Mouse (Mus musculus): Measurements from ENCODE around the gene Zbtb20. TPM values are rescaled to one million over a fixed set of nuclear protein-coding genes. Genes with fewer than 3 reads are reported as not detected.

Zbtb20 gene
- polyA plus RNA-seq, 1 experiment: 5.9 TPM

DNA sequence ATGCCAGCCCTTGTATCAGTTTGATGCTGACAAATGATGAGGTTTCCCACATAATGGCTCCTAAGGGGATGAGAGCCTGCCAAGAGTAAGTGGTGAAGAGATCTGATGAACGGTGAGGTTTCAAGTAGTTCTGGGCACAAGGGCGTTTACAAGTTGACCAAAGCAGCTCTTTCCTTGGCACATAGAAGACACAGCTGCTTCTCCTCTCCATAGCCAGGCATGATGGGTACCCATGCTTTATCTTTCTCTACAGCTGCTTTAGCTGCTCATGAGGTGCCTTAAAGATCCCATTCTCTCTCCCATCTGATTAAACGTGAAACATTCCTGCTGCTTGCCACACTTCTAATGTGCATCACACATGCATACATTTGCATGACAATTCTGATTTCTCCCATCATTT, 595.4 kb downstream of the Zbtb20 start:
- Histone ChIP-seq H3K36me3 (ENCODE audit: control insufficient read depth, insufficient read depth, low read length) (no peaks in the 10 kb centered on the region), H3K4me1 (ENCODE audit: control insufficient read depth, insufficient read depth, low read length) (no peaks in the 10 kb centered on the region), H3K4me3 (ENCODE audit: control insufficient read depth, low read depth, low read length) (no peak overlapping the region), H3K27me3 (ENCODE audit: control insufficient read depth, insufficient read depth, low read length) (no peaks in the 10 kb centered on the region), H3K27ac (ENCODE audit: control insufficient read depth, insufficient read depth, low read depth, low read length) (no peak overlapping the region)
- no peak for TF ChIP-seq POLR2A (IDR thresholded peaks at IDR 0.05; ENCODE audit: control insufficient read depth, low read depth, low read length)
- TF ChIP-seq CTCF (IDR thresholded peaks at IDR 0.05; ENCODE audit: control insufficient read depth, insufficient read depth, insufficient replicate concordance, low read depth, low read length): no peak

DNA sequence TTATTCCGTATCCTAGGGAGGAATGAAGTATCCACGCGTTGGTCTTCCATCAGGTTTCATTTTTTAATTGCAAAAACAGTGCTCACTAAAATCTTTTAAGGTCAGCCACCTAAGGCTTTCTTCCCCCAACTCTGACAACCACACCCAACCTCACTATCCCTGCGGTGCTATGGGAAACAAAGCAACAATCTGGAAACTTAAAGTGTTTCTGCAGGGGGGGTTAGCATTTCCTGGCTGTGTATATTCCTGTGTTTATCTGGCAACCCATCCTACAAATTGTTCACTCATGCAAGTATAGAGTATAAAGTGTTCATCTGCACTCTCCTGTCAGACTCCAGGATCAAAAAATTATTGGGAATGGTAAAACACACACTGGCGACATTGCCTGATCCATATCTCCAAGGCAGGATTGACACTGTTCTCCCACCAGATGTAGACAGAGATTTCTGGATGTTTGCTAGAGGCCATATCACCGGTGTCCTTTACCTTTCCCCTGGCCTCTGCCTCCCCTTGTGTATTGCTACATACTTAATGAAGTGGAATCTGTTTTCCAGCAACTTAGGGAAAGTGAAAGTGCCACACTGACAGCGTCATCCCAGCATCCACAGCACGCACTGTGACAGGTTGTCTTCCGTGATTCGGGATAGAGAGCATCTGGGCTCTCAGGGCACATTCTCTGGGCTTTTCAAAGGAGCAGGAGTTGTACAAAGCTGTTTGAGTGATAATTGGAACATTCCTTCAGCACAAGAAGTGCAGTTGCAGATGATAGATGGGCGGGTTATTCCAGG, 599.5 kb downstream of the Zbtb20 start:
- H3K4me1 ChIP-seq (ENCODE audit: control insufficient read depth, insufficient read depth, low read length): no peaks in the 10 kb centered on the region
- H3K4me3 ChIP-seq (ENCODE audit: control insufficient read depth, low read depth, low read length): no peak overlapping the region
- no peaks in the 10 kb centered on the region for H3K27me3 ChIP-seq (ENCODE audit: control insufficient read depth, insufficient read depth, low read length)
- TF ChIP-seq CTCF (IDR thresholded peaks at IDR 0.05; ENCODE audit: control insufficient read depth, insufficient read depth, insufficient replicate concordance, low read depth, low read length): no peak
- TF ChIP-seq POLR2A (IDR thresholded peaks at IDR 0.05; ENCODE audit: control insufficient read depth, low read depth, low read length): no peak
- no peak overlapping the region for H3K27ac ChIP-seq (ENCODE audit: control insufficient read depth, insufficient read depth, low read depth, low read length)
- no peaks in the 10 kb centered on the region for H3K36me3 ChIP-seq (ENCODE audit: control insufficient read depth, insufficient read depth, low read length)

DNA sequence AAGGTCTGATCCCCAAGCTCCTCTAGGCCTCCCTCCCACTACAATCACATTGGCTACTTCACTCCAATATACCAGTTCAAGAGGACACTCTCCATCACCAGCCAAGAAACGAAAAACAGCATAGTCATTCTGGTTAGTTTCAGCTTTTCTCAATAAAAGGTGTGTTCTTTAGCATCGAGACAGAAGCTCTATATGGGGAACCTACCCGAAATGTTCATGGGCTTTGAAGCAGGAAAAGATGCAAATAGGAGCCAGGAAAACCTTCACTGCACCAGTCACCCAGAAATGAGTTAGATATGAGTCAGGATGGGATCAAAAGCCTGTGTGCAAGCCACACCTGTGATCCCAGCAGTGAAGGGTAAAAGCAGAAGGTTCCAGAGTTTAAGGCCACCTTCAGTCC, 601.2 kb downstream of the Zbtb20 start:
- H3K27ac ChIP-seq (ENCODE audit: control insufficient read depth, insufficient read depth, low read depth, low read length): no peak overlapping the region
- no peak for TF ChIP-seq CTCF (IDR thresholded peaks at IDR 0.05; ENCODE audit: control insufficient read depth, insufficient read depth, insufficient replicate concordance, low read depth, low read length)
- no peak overlapping the region for H3K4me3 ChIP-seq (ENCODE audit: control insufficient read depth, low read depth, low read length)
- no peaks in the 10 kb centered on the region for H3K27me3 ChIP-seq (ENCODE audit: control insufficient read depth, insufficient read depth, low read length)
- H3K4me1 ChIP-seq (ENCODE audit: control insufficient read depth, insufficient read depth, low read length): no peaks in the 10 kb centered on the region
- H3K36me3 ChIP-seq (ENCODE audit: control insufficient read depth, insufficient read depth, low read length): no peaks in the 10 kb centered on the region

DNA sequence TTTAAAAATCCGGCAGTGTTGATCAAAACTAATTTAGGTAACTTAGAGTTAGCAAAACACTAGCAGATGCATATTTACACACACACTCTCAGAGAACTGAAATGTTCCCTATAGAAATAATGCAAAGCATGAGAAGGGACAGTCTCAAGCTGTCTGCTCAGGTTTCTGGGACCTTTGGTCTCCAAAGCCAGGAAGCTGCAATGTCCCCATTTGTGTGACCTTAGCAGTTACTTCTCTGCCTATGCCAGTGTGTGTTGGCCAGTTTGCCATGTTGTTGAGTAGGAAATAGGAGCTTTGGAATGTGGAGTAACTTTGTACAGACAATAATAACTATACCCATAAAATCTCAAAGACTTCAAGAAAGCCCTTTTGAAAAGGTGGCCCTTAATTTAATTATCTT, 602.7 kb downstream of the Zbtb20 start:
- no peak overlapping the region for H3K4me3 ChIP-seq (ENCODE audit: control insufficient read depth, low read depth, low read length)
- TF ChIP-seq POLR2A (IDR thresholded peaks at IDR 0.05; ENCODE audit: control insufficient read depth, low read depth, low read length): no peak
- no peaks in the 10 kb centered on the region for H3K27me3 ChIP-seq (ENCODE audit: control insufficient read depth, insufficient read depth, low read length)
- H3K27ac ChIP-seq (ENCODE audit: control insufficient read depth, insufficient read depth, low read depth, low read length): no peak overlapping the region
- H3K4me1 ChIP-seq (ENCODE audit: control insufficient read depth, insufficient read depth, low read length): no peaks in the 10 kb centered on the region
- H3K36me3 ChIP-seq (ENCODE audit: control insufficient read depth, insufficient read depth, low read length): no peaks in the 10 kb centered on the region

DNA sequence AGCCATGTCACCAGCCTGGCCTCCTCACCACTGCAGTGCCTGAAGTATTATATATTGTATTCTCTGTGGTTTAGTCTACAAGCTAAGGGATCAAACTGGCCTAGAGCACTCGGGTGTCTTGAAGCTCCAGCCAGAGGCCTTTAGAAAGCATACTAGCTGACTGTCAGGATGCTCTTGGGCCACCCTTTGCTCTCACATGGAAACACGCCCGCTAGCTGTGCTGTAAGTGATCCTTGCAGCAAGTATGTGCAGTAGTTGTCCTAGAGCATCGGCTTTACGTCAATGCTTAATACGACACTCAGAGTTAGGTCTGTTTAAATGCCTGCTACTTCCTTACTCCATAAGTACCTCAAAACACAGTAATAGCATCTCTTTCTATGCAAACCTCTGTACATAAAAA, 604.9 kb downstream of the Zbtb20 start:
- no peak for TF ChIP-seq CTCF (IDR thresholded peaks at IDR 0.05; ENCODE audit: control insufficient read depth, insufficient read depth, insufficient replicate concordance, low read depth, low read length)
- no peak for TF ChIP-seq POLR2A (IDR thresholded peaks at IDR 0.05; ENCODE audit: control insufficient read depth, low read depth, low read length)

DNA sequence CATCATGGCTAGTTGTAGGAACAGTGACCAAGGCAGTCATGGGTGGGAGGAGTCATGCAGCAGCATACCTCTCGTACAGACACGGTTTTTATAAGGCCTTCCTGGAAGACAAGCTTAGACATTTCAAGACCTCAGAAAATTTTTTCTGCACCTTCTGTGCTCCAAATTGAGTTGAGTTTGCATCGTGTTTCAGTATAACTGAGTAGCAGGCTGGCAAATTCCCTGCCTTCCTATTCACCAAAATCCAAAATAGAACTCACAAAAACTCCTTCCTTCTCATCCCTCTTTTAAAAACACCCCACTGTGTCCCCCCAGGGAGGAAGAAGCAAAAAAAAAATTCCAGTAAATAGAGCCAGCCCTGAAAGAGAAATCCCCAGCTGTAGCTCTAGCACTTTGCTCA, 606.4 kb downstream of the Zbtb20 start:
- H3K27ac ChIP-seq (ENCODE audit: control insufficient read depth, insufficient read depth, low read depth, low read length): no peak overlapping the region
- TF ChIP-seq POLR2A (IDR thresholded peaks at IDR 0.05; ENCODE audit: control insufficient read depth, low read depth, low read length) (no peak), CTCF (IDR thresholded peaks at IDR 0.05; ENCODE audit: control insufficient read depth, insufficient read depth, insufficient replicate concordance, low read depth, low read length) (no peak)
- H3K36me3 ChIP-seq (ENCODE audit: control insufficient read depth, insufficient read depth, low read length): no peaks in the 10 kb centered on the region
- no peaks in the 10 kb centered on the region for H3K4me1 ChIP-seq (ENCODE audit: control insufficient read depth, insufficient read depth, low read length)
- no peaks in the 10 kb centered on the region for H3K27me3 ChIP-seq (ENCODE audit: control insufficient read depth, insufficient read depth, low read length)
- H3K4me3 ChIP-seq (ENCODE audit: control insufficient read depth, low read depth, low read length): no peak overlapping the region

More for the DNA sequence above, 604.9 kb downstream of the Zbtb20 start:
- H3K36me3 ChIP-seq (ENCODE audit: control insufficient read depth, insufficient read depth, low read length): no peaks in the 10 kb centered on the region
- H3K27ac ChIP-seq (ENCODE audit: control insufficient read depth, insufficient read depth, low read depth, low read length): no peak overlapping the region
- no peaks in the 10 kb centered on the region for H3K27me3 ChIP-seq (ENCODE audit: control insufficient read depth, insufficient read depth, low read length)
- no peak overlapping the region for H3K4me3 ChIP-seq (ENCODE audit: control insufficient read depth, low read depth, low read length)
- no peaks in the 10 kb centered on the region for H3K4me1 ChIP-seq (ENCODE audit: control insufficient read depth, insufficient read depth, low read length)

DNA sequence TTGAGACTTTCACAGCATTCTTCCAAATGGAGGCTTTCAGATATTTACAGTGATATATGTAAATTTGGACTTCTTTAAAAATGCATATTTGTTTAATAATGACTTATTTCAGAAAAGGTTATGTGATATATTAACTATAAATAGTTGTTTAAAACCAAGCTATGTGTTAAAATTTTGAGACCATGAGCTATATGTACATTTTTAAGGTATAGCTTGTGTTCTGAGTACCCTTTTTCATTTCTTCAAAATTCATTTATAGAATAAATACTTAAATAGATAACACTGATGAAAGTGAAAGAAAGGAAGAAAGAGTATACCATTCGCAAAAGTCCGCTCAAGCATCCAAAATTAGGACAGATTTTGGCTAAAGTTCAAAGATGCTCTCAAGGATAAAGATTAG, 607.1 kb downstream of the Zbtb20 start:
- H3K27ac ChIP-seq (ENCODE audit: control insufficient read depth, insufficient read depth, low read depth, low read length): no peak overlapping the region
- H3K4me1 ChIP-seq (ENCODE audit: control insufficient read depth, insufficient read depth, low read length): no peaks in the 10 kb centered on the region
- no peaks in the 10 kb centered on the region for H3K27me3 ChIP-seq (ENCODE audit: control insufficient read depth, insufficient read depth, low read length)
- no peaks in the 10 kb centered on the region for H3K36me3 ChIP-seq (ENCODE audit: control insufficient read depth, insufficient read depth, low read length)
- no peak overlapping the region for H3K4me3 ChIP-seq (ENCODE audit: control insufficient read depth, low read depth, low read length)
- TF ChIP-seq POLR2A (IDR thresholded peaks at IDR 0.05; ENCODE audit: control insufficient read depth, low read depth, low read length) (no peak), CTCF (IDR thresholded peaks at IDR 0.05; ENCODE audit: control insufficient read depth, insufficient read depth, insufficient replicate concordance, low read depth, low read length) (no peak)

DNA sequence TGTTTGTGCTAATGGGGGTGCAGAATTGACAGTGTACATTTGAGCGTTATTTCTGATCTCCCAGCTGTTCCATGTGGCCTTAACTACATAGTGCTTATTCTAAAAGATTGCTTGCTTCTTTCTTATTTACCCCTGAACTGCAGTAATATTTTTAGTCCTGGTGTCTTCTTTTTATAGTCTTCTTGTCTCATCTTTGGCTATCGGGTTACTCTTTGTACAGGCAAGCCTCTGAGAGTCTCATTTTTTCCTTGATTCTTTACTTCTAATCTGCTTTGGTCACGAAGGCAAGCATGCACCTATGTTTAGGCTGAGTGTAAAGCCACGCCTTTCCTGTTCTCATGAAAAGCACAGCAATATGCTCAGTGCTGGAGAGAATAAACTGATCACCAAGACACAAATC, 608.7 kb downstream of the Zbtb20 start:
- no peaks in the 10 kb centered on the region for H3K4me1 ChIP-seq (ENCODE audit: control insufficient read depth, insufficient read depth, low read length)

More for the DNA sequence above, 608.7 kb downstream of the Zbtb20 start:
- TF ChIP-seq POLR2A (IDR thresholded peaks at IDR 0.05; ENCODE audit: control insufficient read depth, low read depth, low read length) (no peak), CTCF (IDR thresholded peaks at IDR 0.05; ENCODE audit: control insufficient read depth, insufficient read depth, insufficient replicate concordance, low read depth, low read length) (no peak)
- H3K27me3 ChIP-seq (ENCODE audit: control insufficient read depth, insufficient read depth, low read length): no peaks in the 10 kb centered on the region
- H3K36me3 ChIP-seq (ENCODE audit: control insufficient read depth, insufficient read depth, low read length): no peaks in the 10 kb centered on the region
- H3K27ac ChIP-seq (ENCODE audit: control insufficient read depth, insufficient read depth, low read depth, low read length): no peak overlapping the region
- no peak overlapping the region for H3K4me3 ChIP-seq (ENCODE audit: control insufficient read depth, low read depth, low read length)
